Mouse (Mus musculus) left cerebral cortex, adult 2 months (tissue): ENCODE data around the gene Agbl5. TPM values are rescaled to one million over a fixed set of nuclear protein-coding genes. Genes with fewer than 3 reads are reported as not detected.
A peak's percentile ranks its signal among the peaks of the same experiment; 100 is the strongest.

Experiments
- DNase-seq, 2 experiments: peaks; one replicate each; pipeline ENCODE4 v3.0.0; 2021 to 2022; ENCODE audit warnings: low spot score in 2 of 2, mixed read lengths in 1 of 2; ENCODE audit errors: extremely low spot score in 1 of 2
- H3K27ac ChIP-seq: fragments of 200-600 bp; 2 replicates; pipeline ENCODE4 v1.8.1; 2022
- H3K4me3 ChIP-seq: fragments of 200-600 bp; 2 replicates; pipeline ENCODE4 v1.8.1; 2022
- CTCF ChIP-seq: fragments of 200-600 bp; IDR thresholded peaks from 2 replicates; pipeline ENCODE4 v1.8.1; 2022; ENCODE audit warnings: antibody characterized with exemption, mild to moderate bottlenecking, moderate library complexity
- intact Hi-C: fragments of 180-260 bp; cut with DNase I; formaldehyde crosslinking; loops from one replicate; pipeline ENCODE4 v1.15.1; 2025
- total RNA-seq, 2 experiments: library from RNA; stranded (reverse); gene quantifications; 2 replicates each; pipeline ENCODE4 v1.2.3; 2021

The Agbl5 gene
- total RNA-seq, 2 experiments from 2014 or later = 17.2 to 17.8 TPM

- intact Hi-C loops = loop anchor here (10.0 kb wide), 1 partner anchor 174 kb away; the partner anchor contains the start of gene Dpysl5
- no peak for DNase-seq
- Histone ChIP-seq H3K4me3 (peak overlapping the region; percentile 67), H3K27ac (peak overlapping the region; percentile 90)
- TF ChIP-seq CTCF = no peak
Measured at GRCm38 (mm10) chr5:30889088-30889754, 727 bp downstream of the Agbl5 start.

GRCm38 (mm10) chr5:30890375-30890774, 1.9 kb downstream of the Agbl5 start:
- DNase-seq = no peak
- no peak for TF ChIP-seq CTCF
- intact Hi-C loops = no loop called here
- H3K4me3 ChIP-seq = no peak overlapping the region
- H3K27ac ChIP-seq = no peak overlapping the region

- DNase-seq = no peak
- TF ChIP-seq CTCF = no peak
- intact Hi-C loops = no loop called here
- Histone ChIP-seq H3K27ac (no peak overlapping the region), H3K4me3 (no peak overlapping the region)
Measured at GRCm38 (mm10) chr5:30901860-30902259, 13.4 kb downstream of the Agbl5 start.

GRCm38 (mm10) chr5:30907413-30908059, 19.0 kb downstream of the Agbl5 start, which contains the start of gene Ost4:
Gene Ost4 (minus strand): TSS chr5:30907788.
- intact Hi-C loops = loop anchor here (1.0 kb wide), 1 partner anchor 19 kb away; the partner anchor contains the start of gene Agbl5
- peak within 1 kb of the TSS; percentile 69 for H3K4me3 ChIP-seq

GRCm38 (mm10) chr5:30908426-30909299, 20.2 kb downstream of the Agbl5 start:
- no peak for TF ChIP-seq CTCF
- Histone ChIP-seq H3K27ac (peak overlapping the region; percentile 94; the same call in 1 of the 2 replicates), H3K4me3 (peak overlapping the region; percentile 69)
- DNase-seq = no peak
- intact Hi-C loops = no loop called here

More at GRCm38 (mm10) chr5:30907413-30908059, 19.0 kb downstream of the Agbl5 start, which contains the start of gene Ost4:
- H3K27ac ChIP-seq = peak within 1 kb of the TSS; percentile 94
- TF ChIP-seq CTCF = no peak; the same call in 1 of the 2 replicates
- peak; percentile 96 for DNase-seq

GRCm38 (mm10) chr5:30909300-30909659, 20.8 kb downstream of the Agbl5 start:
- H3K27ac ChIP-seq = peak overlapping the region; percentile 24; the same call in 1 of the 2 replicates
- intact Hi-C loops = no loop called here

GRCm38 (mm10) chr5:30909863-30910262, 21.4 kb downstream of the Agbl5 start:
- Histone ChIP-seq H3K4me3 (no peak overlapping the region), H3K27ac (no peak overlapping the region)
- DNase-seq = no peak
- intact Hi-C loops = no loop called here
- no peak for TF ChIP-seq CTCF

More at GRCm38 (mm10) chr5:30909300-30909659, 20.8 kb downstream of the Agbl5 start:
- DNase-seq = no peak
- no peak overlapping the region for H3K4me3 ChIP-seq
- TF ChIP-seq CTCF = no peak

GRCm38 (mm10) chr5:30910481-30910880, 22.0 kb downstream of the Agbl5 start:
- H3K27ac ChIP-seq = no peak overlapping the region
- TF ChIP-seq CTCF = no peak
- DNase-seq = no peak
- H3K4me3 ChIP-seq = no peak overlapping the region
- intact Hi-C loops = no loop called here

GRCm38 (mm10) chr5:30912156-30912555, 23.7 kb downstream of the Agbl5 start:
- no peak for DNase-seq
- intact Hi-C loops = no loop called here
- no peak overlapping the region for H3K27ac ChIP-seq
- H3K4me3 ChIP-seq = no peak overlapping the region
- no peak for TF ChIP-seq CTCF

GRCm38 (mm10) chr5:30913060-30913841, 24.8 kb downstream of the Agbl5 start, which contains the start of gene Emilin1:
Gene Emilin1 (plus strand): TSS chr5:30913402.
- H3K27ac ChIP-seq = no peak within 1 kb of the TSS; the same call in 1 of the 2 replicates

More at GRCm38 (mm10) chr5:30913060-30913841, 24.8 kb downstream of the Agbl5 start, which contains the start of gene Emilin1:
- no peak for DNase-seq
- intact Hi-C loops = no loop called here
- H3K4me3 ChIP-seq = no peak within 1 kb of the TSS; the same call in 1 of the 2 replicates
- no peak for TF ChIP-seq CTCF
